Mouse (Mus musculus) CD4-positive helper T cell, adult 2 months (primary cell): ENCODE data around the gene Osbpl10.

Experiments used
- DNase-seq: peaks from one replicate; pipeline ENCODE4 v3.0.0-alpha.2; 2012; ENCODE audit warnings: low read depth, missing footprints, low spot score

The Osbpl10 gene

DNA sequence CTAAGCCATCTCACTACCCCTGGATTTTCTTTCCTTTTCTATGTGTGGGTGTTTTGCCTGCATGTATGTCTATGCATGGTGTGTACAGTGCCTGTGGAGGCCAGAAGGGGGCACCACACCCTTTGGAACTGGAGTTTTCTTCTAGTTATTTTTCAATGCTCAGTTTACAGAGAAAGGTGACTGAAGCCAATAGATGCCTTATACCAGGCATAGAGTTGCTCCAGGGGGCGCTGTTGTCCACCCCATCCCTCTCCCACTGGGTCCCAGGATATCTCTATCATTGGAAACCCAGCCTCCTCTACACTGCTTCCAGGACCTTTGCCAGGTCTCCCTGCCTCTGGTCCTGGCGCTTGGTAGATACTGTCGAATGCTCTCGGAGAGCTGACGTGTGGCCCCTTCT, 184.7 kb downstream of the Osbpl10 start:
- peak; percentile 32 for DNase-seq

DNA sequence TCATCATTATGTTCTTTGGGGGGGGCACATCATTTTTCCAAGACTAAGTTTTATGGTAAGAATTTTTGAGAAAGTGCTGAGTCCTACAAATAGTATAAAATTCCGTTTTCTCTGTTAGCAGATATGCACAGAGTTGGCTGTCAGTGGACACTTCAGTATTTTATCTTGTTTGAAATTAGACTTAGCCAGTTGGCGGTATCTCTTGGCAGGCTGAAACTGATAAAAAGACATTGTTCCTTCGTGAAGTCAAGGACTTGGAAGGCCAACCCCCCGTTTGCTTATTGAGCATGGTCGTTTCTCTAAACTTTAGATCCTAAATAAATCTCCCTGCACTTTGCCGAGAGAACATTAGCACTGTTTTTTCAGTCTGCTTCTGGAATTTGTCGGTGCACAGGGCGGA, 185.3 kb downstream of the Osbpl10 start:
- DNase-seq: no peak

DNA sequence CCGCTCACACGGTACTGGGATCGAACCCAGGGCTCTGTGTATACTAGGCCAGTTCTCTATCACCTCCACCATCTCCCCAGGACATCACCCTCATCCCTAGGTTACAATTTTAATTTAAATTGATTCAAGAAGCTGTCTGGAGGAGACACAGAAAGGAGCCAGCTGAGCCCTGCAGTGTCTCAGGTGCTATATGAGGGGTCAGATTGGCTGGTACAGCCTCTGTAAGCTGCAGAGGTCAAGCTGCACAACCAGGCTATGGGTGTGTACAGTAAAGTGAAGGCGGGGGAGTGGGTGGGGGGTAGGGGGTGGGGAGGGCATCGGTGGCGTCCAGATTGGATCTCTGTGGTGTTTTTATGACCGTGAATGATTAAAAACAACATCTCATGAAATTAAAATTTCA, 186.0 kb downstream of the Osbpl10 start:
- DNase-seq: no peak

DNA sequence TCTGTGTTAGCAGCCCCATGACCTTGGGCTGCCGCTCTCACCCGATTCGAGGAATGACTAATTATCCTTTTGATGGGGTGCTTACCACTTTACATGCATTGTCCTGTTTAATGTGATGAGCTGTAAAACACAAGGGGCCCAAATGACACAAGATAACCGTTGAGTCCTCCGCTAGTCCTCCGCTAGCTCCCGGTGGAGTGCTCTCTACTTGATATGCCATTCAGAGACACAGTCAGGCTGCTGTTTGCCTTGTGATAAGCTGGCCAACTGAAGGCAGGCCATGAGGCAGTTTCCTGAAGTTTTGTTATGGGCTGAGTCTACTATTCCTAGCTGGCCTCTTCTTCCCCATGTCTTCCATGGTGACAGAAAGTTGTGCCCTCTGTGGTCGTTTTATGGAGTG, 187.6 kb downstream of the Osbpl10 start:
- no peak for DNase-seq

DNA sequence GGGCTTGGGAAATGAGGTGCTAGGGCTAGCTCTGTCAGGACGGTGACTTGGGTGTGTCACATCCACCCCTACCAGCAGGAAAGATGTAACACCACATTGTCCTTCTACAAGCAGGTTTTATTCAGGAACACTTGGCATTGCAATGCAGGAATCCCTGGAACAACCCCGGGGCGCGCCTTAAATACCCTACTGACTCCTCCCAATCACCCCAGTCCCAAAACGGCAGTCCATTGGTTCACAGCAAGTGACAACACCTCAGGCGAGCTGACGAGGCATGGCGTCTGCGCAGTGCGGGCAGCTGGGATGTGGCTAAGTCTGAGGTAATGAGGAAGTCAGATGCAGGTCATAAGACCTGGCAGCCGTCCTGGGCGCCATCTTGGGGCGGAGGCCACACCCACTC, 191.2 kb downstream of the Osbpl10 start:
- DNase-seq: no peak

DNA sequence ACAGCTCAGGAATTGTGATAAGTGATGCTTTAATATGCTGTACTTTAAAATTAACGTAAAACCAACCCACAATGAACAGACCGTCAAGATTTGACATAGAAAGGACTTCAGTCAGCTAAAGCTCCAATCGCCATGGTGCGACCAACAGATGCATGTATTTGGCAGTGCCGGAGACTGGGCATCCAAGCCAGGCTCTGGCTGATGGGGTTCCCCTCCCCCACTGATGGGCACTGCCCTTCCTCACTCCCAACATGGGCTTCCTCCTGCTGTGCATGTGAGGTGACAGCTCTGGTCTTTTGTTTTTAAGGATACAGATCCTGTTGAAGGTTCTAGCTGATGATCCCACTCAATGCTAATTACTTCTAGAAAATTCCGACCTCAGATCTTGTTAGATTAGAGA, 193.7 kb downstream of the Osbpl10 start:
- no peak for DNase-seq

DNA sequence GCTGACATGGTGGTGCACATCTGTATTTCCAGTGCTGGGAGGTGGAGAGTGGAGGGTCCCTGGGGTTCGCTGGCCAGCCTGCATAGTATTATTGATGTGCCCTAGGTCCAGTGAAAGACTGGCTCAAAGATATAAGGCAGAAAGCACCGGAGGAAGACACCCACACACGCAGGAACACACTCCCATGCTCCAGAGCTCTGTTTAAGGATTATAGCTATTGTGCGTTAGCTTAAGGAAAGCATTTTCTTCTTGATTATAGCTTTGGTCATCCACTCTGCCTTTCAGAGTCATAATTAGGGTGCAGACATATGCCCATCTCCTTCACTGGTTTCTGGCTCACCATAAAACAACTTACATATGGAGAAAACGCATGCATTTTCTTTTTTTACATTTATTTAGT, 200.8 kb downstream of the Osbpl10 start:
- no peak for DNase-seq

DNA sequence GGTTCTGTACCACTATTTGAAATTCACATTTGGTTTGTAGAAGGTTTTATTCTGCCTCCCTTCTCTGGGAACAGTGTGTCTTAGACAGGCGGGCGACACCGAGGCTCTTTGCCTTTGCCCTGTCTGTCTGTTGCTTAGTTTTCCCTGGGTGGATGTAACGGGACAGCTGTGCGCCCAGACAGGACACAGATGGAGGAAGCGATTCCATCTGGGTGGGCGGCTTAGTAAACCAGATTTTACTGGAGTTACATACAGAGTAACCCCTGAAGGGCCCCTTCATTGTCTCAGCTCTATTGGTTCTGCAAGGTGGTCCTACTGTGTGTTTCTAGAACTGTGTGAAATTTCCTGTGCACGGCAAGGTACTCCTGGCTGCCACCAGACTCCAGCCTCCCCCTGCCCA, 201.6 kb downstream of the Osbpl10 start:
- DNase-seq: no peak

DNA sequence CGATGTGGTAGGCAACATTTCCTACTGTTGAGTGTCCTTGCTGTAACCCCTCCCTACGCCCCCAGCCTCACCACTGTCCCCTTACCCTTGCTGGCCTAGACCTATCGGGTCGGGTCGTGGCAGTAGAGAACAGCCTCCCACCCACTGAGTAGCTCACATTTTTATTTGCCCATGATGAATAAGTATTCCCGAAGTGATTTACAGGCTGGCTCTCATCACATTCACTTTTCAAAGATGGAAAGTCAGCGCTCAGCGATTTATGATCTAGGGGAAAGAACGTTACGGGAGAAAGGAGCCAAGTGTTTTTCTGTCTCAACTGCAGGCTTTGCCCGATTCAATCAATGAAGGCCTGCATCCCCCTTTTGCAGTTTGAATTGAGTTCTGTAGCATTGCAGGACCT, 208.0 kb downstream of the Osbpl10 start:
- DNase-seq: no peak

DNA sequence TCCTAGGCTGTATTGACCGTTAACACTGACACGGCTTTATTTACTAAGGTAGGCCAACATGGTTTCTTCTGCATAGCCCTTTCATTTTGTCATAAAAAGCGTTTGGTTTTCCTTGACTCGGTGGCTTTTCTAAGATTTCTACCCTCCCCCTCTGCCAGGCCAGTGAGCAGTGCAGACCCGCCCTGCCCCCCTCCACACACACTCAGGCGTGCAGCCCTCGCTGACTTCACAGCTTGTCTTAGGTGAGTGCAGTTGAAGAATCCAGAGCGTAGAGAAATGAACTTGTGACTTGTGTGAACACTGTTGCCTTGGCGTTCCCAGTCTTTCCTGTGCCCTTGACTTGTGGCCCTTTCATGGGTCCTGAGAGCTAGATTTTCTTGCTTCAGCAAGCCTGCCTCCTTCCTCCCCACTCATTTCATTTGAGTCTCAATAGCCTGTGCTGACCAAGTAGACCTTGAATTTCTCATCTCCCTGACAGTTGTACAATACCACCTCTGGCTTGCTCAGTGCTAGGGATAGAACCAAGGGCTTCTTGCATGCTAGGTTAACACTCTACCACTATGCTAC, 212.1 kb downstream of the Osbpl10 start:
- no peak for DNase-seq

DNA sequence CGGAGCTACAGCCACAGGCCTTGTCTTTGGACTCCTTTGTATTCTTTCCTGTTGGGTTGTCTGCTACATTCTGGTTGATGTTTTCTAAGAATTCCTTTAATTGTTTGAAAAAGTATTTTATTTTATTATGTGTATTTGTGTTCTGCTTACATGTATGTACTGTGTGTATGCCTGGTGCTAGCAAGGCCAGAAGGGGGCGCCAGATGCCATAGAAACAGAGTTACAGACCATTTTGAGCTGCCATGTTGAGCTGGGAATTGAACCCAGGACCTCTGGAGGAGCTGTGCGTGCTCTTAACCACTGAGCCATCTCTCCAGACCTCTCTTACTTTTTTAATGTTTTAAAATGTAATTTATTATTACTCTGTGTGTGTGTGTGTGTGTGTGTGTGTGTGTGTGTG, 214.5 kb downstream of the Osbpl10 start:
- no peak for DNase-seq

DNA sequence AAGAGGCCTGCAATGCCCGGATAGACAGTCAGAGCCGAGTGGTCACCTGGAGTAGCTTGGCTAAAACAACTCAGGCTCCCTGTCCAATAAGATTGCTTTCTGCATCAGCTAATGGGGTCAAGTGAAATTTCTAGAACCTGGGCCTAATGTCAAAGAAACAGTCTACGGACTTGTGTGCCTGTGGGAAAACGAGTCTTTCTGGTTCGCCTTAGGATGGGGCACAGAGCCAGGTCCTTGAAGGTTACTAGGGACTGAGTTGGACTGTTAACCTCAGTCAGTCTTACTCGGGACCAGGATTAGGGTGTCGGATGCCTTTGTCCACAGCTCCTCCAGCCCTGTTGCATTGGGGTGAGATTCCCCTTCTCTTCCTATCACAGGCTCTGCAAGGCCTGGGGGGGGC, 218.7 kb downstream of the Osbpl10 start:
- DNase-seq: no peak

DNA sequence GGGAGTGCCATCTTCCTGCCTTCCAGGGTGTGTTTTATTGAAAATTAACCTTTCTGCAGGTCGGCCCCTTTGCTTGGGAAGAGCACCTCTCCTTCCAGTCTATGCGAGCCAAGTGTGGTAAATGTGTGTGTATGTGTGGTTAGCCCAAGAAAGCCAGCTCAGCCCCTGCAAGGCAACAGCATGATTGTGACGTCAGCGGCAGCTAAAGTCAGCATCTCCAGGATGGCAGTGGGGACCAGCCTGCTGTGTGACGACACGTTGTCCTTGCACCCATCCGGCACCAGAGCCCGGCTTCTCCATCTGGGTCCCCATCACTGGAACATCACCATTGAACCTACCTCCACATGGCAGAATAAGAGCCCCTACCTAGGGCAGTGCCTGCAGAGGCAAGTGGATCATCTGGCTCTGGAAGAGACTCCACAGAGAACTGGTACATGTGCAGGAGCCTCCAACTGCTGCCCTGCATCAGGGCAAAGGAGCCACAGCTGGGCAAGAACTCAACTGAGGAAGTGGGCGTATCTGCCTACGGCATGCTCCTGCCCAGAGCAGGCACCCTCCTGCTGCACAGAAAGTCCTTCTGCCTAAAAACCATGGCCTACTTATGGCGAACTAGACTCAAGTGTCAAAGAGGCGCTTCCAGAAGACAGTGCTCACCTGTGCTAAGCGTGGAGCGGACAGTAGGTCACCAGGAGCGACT, 221.9 kb downstream of the Osbpl10 start:
- DNase-seq: no peak

DNA sequence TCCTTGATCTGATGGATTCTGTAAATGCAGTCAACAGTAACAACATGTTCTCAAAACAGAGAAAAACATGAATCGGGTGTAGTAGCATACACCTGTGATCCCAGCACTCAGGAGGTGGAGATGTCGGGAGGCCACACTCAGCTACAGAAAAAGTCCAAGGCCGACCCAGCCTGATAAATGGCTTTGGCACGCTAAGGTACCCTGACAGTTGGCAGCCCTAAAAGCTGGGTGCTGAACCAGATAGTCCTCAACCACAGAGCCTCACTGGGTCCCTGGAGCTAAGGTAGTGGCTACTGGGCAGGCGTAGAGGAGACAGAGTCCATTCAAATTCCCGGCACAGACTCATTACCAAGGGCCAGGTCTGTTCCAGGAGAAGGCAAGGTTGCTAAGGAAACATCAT, 222.9 kb downstream of the Osbpl10 start:
- no peak for DNase-seq

DNA sequence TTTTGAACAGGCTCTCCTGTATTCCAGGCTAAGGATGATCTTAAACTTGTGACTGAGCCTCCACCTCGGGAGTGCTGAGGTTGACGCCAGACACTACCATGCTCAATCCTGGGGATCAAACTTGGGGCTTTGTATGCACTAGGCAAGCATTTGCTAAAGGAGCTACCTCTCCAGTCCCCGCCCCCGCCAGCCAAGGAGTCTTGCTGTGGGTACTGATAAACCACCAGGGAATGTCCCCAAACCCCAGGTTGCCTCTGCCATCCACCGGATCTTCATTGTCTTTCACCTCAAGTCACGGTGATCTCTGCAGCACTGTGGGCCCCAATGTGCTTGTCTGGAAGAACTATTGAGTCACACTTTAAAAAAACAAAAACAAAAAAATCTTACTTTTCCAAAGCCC, 224.8 kb downstream of the Osbpl10 start:
- DNase-seq: no peak

DNA sequence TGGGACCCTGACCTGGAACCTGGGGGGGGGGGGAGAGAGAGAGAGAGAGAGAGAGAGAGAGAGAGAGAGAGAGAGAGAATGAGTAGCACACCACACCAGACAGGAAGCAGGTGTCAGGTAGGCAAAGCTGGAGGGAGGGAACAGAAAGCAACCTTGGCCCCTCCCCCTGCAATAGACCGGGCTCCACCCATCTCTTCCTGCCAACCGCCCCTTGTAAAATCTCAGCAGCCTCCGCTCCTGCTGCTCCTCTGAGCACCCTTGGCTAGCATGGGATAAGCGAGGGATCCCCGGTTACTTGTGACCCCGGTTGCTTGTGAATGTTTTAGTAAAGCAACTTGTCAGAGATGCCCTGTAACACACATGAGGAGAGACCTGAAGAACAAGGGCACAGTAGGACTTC, 227.1 kb downstream of the Osbpl10 start:
- DNase-seq: peak; percentile 68

DNA sequence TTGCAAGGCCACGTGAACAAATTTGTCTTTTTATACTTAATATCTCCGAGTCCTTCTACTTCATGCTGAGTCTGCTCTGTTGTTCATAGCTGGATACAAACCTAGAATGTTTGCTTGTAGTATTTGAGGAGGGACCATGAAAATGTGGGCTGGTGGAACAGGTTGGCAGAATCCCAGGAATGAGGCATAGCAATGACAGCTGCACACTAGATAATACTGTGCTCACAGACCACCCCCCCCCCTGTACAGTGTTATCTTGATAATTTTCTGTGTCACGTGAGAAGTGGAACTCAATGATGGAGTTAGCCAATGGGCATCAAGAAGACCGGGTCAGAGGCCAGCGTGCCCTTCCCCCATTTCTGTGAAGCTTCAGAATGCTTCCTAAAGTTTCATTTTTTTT, 227.8 kb downstream of the Osbpl10 start:
- DNase-seq: no peak

DNA sequence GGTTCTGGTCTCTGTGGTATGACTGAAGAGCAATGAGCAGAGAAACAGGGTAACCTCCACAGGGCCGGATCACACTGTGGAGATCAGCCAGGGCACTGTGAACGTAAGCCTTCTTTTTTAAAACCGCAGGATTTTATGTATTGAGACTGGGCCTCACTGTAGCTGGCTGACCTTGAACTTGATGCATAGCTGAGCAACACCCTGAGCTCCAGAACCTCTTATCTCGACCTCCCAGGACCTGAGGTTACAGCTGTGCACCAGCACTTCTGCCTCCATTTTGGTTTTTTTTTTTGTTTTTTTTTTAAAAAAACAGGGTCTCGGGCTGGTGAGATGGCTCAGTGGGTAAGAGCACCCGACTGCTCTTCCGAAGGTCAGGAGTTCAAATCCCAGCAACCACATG, 231.4 kb downstream of the Osbpl10 start:
- DNase-seq: no peak

DNA sequence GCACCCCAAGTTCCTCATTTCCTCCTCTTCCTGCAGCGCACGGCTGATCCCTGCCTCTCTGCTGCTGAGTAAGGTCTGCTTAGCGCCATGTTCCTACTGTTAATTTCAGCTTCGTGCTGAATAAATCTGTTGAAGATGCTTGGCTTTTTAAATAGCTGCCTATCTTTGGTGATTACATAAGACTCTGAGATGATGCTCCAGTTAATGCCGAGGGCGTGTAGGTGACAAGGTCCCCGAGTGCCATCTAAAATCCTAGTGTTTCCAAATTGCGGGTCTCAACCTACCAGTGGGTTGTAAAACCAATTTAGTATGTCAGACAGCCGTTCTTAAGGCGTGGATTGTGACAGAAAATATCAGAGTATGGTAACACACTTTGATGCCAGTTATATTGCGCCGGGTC, 232.2 kb downstream of the Osbpl10 start:
- no peak for DNase-seq

DNA sequence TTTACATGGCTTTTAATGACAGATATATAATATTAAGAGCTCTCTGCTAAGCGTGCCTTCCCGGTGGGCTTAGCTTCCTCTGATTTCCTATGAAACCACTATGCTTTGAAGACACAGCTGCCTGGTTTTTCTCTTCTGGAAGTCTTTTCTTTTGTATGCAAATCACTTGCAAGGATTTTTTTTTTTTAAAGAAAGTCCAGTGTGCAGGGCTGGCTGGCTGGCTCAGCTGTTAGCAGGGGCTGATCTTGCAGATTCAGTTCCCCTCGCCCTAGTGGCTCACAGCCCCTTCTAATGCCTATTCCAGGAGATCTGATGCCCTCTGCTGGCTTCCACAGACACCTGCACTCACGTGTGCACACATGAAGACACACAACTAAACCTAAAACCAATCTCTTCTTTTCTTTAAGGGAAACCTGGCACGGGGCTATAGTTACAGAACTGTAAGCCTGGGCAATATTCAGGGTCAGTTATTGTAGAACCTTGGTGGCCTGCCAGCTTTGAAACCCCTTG, 235.4 kb downstream of the Osbpl10 start:
- no peak for DNase-seq

DNA sequence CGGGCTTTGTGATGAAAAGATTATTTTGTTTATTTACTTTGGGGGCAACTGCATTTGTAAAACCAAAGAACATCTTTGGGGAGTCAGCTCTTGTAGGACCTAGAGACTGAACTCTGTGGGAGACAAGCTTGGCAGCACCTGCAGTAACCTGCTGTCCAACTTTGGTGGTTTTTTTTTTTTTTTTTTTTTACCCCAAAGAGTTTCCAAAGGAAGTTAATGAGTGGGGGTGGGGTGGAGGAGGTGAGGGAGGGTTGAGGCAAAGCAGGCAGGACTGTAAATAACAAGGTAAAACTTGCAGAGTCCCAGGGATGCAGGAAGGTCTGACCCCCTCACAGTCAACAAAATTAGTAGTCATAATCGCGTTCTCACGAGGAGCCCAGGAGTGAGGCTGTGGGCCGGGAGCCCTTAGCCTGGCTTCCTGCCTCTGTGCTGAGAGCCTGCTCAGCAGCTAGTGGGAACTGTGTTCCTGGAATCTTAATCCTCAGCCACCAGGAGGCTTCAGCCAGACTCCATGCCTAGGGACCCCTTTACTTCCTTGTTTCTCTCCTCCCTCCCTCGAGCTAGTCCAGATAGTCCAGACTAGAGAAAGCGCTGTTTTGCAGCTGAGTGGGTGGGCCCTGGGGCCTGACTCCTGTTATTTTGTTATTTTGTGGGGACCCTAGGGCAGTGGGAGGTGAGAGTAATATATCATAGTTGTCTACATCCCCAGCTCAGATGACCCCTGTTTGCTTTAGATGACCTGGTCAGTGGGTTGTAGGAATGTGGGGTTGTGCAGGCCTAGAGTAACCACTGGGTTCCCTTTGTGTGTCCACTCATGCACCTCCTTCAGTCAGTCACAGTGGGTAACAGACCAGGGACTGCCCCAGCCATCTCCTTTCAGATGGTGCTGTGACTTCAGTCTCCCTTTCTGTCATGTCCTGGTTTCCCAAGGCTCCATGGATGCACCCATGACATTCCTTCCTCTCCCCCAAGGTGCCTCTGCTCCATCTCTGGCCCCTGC, 236.5 kb downstream of the Osbpl10 start:
- no peak for DNase-seq
